Mouse (Mus musculus) adrenal gland, adult 18-20 months (tissue): ENCODE data around the gene Npas2. TPM values are rescaled to one million over a fixed set of nuclear protein-coding genes. Genes with fewer than 3 reads are reported as not detected.

Experiments used
- DNase-seq, 2 experiments: peaks; one replicate each; pipeline ENCODE4 v3.0.0; 2021 to 2022; ENCODE audit warnings: low spot score in 2 of 2
- total RNA-seq, 2 experiments: library from RNA; stranded (reverse); gene quantifications; 1 replicate in 1 of 2; 2 replicates in 1 of 2; pipeline ENCODE4 v1.2.3; 2021

Gene Npas2
- total RNA-seq, 2 experiments from 2014 or later: 6.1 to 11.9 TPM

DNA sequence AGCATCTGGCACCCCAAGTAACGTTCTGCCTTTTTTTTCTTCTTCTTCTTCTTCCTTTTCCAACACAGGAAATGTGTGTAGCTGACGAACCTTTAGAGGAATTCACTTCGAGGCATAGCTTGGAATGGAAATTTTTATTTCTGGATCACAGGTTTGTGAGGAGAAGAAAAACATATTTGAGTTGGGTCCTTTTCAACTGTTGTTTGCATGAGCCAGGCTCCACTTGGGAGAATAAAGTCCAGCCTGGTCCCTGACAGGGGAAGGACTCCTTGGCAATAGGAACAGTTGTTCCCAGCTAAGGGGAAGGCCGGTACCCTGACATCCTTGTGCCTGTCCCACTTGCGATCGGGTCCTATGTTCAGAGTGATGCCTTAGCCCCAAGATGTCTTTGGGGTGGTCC, 131.7 kb downstream of the Npas2 start:
- DNase-seq: no peak

DNA sequence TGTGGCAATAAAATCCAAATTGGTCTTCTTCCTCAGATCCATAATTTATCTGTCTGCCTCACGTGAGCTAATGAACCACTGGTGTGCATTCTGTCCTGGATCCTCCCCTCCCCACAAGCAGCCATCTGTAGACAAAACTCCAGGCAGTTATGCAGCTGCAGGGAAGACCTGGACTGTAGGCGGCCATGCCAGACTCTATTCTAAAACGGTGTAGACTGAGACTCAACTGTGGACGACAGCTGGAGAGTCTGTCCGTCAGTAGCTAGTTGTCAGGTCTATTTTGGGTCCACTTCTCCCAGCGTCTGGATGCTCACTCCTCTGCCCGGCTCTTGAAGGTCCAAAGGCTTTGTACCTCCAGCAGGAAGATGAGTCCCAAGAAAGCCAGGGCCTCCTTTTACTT, 134.0 kb downstream of the Npas2 start:
- DNase-seq: no peak

DNA sequence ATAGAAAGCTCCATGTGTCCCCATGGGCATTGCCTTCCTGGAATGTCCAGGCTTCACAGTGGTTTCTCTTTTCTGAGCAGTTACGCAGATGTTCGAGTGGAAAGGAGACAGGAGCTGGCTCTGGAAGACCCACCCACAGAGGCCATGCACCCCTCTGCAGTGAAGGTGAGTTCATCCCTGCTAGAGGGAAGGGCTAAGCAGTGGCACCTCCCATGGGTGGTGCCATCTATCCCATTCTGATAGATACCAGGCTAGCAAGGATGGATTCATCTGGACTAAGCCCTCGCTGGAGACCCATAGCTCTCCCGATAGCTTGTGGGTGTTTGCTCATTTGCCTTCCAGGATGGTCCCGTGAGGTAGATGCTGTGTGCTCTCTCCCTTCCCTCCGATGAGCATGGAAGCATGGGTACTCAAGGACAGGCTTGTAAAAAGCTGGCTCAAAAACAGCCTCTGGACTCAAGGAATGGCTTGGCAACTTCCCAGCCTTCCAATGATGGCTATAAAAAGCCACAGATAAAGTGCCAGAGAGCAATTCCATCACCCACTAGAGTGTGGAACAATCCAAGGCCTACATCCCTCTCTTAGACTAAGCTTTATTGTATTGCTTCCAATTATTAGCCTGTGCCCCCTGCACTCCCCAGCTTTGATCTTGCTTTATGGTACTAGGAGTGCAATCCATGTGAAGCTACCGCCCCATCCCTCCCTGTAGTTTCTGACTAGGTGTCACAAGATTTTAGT, 137.5 kb downstream of the Npas2 start:
- no peak for DNase-seq

DNA sequence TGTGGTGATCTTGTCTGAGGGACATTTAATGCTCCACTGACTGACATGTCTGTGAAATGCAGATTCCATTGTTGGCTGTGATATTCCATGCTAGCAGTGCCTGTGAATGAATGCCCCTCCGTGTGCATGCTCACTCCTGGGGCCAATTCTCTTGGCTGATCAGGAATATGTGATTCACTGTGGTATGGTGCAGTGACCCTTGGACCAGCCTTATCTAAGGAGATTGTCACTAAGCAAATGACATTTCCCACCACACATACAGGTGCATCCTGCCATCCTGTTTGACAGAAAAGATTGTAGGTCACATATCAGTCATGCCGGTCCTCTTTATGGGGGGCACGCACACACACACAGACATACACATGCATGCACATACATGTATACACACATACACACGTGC, 138.9 kb downstream of the Npas2 start:
- no peak for DNase-seq

DNA sequence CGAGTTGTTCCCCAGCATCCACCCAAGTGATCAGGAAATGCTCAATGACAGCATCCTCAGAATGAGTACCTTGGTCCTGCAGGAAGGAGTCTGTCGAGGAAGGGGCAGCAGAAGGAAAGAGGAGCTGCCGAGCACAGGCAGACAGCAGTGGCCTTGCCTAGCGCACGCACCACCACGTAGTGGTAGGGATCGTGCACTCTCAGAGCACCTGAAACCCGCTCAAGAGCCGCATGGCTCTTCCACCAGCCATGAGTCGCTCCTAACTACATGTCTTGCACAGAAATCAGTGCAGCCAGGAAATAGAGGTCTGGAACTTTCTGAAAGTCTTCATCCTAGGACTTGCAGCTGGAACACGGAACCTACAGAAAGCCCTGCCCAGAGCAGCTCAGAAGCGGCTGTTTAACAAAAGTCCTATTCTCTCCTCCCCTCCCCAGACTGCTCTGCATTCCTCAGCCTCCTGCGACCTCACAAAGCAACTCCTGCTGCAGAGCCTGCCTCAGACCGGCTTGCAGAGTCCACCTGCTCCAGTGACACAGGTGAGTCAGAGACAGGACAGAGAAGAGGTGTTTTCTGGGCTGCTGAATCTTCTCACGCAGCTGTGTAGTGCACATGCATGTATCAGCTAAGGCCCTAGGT, 142.1 kb downstream of the Npas2 start:
- no peak for DNase-seq

DNA sequence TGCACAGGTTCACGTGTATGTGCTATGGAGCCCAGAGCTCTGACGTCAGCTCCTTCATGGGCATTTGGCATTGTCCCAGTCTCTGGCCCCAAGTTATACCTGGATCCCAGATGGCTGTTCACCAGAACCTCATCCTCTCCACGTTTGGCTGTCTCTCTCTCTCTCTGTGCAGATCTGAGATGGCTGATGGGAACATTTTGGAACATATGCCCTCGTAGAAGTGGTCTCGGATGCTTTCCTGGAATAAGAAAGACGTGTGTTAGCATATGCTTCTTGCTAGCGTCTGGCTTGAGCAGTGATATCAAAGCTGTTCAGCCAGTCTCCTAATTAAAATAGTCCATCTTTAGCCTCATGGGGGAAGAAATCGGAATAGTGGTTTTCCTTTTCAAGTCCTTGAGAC, 143.3 kb downstream of the Npas2 start:
- no peak for DNase-seq

DNA sequence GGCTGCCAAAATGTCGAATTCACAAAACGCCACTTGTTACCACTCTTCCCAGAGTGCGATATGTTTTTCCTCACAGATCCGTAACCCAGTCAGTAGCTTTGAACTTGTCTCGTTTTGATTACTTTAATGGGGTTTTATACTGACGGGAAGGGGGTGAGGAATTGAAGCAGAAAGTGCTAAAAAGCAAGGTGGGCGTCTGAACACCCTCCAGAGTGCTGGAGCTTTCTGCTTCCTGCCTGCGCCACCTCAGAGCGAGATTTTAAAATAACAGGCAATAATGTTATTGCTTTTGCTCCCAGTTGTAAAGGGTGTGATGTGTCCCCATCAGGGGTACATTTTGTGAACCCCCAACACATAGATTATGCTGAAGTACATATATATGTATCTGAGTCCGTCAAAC, 145.3 kb downstream of the Npas2 start:
- no peak for DNase-seq

DNA sequence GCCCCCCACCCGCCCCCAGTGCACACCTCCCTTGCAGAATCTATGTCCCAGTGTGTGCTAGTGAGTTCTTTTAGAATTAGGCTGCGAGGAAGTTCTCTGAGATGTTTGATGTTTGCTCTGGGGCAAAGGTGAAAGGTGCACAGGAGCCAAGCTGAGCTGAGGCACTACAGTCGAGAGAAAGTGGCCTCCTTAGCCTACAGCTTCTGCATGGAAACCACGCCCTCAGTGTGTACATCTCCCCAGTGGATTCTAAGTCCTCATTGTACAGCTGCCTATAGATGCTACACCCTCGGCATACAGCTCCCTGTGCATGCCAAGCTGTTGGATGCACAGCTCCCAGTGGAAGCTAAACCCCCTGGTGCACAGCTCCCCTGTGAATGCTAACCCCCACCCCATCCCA, 145.9 kb downstream of the Npas2 start:
- DNase-seq: no peak

DNA sequence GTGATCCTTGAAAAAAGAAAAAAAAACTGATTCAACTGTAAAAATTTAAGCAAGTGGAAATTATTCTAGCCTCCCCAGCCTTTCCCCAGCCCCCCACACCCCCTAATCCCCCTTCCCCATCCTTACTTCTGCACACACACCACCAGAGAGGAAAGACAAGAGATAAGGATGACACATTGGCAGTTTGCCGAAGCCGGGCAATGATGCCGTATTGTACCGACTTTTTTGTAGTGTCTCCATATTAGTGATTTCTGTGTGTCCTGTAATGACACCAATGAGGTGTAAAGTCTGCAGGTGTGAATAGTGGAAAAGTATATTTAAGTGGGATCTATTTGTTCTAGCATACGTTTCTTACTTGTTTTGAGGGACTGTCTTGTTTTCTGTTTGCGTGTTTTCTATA, 146.6 kb downstream of the Npas2 start:
- DNase-seq: no peak

DNA sequence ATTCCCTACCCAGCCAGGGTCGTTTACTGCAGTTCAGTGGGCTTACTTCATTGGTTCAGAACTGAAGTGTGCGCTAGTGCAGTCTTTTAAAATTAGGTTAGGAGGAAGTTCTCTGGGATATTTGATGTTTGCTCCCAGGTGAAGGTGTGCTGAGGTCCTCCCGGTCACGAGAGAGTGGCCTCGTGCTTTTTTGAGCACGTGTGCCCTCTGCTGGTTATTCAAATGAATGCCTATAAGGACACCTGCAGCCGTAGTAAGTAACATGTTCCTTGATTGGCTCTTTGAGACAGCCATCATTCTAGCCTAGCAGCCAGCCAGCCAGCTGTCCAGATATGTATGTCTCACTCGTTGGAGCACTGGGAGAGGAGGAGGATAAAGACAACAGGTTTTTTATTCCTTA, 147.1 kb downstream of the Npas2 start:
- peak in 1 of 2 experiments; percentile 24 for DNase-seq

DNA sequence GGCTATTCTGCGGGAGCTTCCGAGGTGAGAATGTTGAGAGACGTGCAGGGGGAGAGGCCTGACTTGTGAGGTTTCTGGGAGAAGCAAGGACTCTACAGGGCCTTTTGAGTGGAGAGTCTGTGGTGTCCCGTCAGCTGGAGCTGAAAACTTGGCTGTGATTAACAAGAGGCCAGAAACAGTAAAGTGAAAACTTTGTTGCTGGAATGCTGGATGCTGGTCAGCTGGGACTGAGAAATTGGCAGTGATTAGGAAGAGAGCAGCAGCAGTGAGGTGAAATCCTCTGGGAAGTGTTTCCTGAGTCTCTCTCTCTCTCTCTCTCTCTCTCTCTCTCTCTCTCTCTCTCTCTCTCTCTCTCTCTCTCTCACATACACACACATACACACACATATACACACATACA, 148.3 kb downstream of the Npas2 start:
- no peak for DNase-seq

DNA sequence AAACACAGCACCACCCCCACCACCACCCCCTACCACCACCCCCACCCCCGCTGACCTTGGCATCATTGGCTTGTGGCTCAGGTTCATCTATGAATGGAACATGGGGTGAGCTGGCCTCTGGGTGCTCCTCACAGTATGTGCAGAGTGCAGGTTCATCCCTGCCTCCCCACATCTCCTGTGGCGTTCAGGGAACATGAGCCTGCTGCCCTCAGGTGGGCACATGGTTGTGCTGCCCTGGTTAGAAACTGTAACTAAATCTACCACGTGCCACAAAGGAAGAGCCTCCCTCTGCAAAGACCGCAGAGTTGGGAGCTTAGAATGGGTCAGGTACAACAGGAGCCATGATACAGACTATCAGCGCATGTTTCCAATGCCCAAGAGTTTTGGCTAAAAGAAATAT, 149.7 kb downstream of the Npas2 start:
- DNase-seq: no peak

DNA sequence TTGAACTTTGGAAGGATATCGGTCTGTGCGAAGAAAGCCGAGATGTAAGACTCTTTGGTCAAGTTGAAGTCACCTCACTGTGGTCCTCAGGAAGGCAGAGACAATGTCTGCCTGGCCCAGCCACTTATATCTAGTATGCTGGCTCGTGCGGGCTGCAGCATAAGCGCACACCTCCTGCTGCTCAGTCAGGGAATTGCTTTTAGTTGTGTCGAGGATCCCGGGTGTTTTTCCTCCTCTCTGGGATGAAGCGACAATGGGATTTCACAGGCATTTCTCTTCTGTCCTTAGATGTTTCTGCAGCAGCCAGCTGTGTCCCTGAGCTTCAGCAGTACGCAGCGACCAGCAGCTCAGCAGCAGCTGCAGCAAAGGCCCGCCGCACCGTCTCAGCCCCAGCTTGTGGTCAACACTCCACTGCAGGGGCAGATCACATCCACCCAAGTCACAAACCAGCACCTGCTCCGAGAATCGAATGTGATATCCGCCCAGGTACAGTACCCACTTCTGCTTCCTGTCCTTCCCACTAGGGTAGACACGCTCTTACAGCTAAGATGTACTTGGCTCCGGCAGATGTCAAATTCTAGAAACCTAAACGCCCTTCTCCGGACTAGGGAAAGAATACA, 151.6 kb downstream of the Npas2 start:
- no peak for DNase-seq

DNA sequence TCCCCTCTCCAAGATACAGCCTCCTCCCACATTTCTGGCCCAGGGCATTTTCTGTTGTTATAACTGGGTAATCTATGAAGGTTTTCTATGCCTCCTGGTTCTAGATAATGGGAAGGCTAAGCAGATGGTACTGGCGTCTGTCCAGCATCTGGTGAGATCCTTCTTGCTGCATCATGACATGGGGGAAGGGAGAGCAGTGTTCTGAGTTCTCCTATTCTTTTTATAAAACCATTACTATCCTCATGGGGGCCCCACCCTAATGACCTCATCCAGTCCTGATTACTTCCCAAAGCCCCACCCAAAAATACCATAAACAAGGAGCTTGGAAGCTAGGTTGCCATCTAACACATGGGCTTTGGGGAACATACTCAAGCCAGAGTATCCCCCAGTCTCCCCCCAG, 155.5 kb downstream of the Npas2 start:
- DNase-seq: no peak

DNA sequence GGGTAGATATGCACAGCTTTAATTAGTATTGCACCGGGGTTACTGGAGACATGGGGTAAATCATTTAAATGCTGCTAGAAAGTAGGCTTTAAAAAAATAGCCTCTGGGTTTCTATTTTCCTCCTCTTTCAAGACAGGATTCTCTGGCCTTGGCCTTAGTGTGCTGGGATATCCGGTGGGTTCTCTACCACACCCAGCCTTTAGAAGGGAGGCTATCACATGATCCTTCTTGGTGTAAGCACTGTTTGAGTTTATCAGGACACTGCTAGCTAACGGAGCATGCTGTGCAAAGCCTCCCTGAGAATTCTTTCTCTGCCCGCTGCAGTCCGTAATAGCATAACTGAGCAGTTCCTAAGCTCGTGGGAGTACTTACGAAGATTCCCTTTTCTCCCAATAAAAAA, 155.9 kb downstream of the Npas2 start:
- no peak for DNase-seq

DNA sequence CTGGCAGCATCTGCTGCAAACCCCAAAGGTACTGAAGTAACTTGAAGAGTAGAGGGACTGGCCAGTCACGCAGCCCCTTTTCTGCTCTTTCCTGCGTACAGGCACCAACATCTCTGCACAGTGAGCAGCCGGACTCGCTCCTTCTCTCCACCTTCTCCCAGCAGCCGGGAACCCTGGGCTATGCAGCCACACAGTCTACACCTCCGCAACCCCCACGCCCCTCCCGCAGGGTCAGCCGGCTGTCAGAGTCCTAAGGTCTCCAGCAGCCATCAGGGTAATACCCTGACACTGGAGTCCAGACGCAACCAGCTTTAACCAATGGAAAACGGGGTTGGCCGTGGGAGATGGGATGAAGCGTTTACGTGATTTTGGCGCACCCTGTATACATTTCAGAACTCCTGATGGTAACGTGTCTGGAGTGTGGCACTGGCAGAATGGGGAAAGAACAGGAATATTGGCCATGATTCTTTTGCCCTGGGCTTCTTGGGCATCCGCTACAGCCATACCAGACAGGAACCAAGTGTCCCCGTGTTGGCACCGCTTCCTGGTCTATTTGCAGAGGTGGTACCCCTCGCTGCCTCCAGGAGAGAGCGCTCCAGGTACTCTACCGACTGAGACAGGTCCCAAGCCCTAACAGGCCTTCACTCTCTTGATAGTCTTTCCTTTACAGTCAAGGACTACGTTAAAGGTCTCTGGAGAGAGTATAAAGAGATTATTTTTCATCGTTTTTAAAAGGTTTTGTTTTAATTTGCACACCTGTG, 168.4 kb downstream of the Npas2 start:
- DNase-seq: no peak

DNA sequence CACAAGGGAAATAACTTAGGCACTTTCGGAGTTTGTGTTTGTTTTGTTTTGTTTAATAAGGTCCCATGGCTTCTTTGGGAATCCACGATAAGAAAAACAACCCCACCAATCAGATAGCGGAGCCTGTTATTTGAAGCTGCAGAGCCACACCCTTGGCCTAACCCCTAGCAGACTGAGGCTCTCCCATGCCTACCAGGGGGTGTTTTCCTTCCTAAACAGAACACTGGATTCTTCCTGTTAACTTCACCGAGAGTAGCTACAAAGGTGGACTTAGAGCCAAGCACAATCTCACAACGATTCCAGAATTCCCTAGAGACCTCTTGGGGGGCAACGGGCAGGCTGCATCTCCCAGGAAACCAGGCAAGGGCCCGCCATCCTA, 169.0 kb downstream of the Npas2 start:
- no peak for DNase-seq

DNA sequence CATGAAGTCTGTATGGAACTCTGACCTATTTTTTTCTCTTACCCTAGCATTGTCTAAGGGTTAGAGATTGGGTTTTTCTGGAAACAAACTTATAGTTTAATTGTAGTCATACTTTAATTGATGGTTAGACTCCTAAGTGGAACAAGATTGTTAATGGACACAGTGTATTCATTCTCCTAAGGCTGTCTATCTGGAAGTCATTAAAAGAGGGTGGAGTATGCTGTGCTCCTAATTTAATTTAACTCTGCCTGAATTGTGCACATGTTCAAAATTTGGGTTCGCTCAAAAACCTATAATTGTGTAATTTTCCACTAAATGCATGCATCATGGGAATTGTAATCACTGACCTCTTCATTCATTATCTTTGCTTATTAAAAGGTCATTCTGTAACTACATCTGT, 172.0 kb downstream of the Npas2 start:
- DNase-seq: no peak

DNA sequence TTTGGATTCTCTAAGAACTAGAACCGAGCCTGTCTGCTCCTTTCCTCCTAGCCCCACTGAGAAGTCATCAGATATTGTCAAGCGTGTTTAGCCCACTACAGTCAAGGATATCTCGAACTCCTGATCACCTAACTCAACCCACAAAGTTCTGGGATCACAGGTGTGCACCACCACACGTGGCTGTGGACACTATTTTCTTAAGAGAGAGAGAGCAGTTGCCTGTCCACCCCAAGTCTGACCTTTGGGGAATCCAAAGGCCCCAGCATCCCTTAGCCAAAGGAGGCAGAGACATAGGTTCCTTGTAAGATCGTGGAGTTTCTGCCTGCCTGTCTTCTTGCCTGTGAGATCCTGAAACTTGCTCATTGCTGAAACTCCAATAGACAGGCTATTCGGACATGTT, 173.5 kb downstream of the Npas2 start:
- DNase-seq: peak in 1 of 2 experiments; percentile 19

DNA sequence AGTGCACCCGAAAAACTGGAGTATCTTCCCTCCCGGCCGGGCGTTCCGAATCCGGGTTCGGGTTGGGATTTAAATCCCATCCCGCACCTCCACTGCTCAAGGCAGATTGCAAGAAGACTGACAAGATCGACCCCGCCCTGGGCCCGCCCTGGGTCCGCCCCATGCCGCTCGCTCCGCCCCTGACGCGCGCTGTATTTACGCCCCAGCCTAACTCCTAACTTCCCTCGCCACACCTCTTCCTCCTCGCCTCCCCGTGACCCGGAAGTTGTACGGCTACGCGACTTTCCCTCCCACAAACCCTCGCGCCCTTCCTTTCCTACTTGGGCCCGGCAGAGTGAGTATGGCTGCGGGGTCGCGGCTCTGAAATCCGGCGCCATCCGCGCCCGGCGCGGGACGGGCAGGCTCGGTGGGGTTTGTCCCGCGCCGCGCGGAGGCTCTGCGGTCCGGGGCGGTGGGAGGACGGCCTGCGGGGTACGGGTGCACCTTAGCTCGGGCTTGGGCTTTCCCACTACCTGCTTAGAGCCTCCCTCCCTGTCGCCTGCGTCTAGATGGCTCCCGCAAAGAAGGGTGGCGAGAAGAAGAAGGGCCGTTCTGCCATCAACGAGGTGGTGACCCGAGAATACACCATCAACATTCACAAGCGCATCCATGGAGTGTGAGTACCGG, 174.2 kb downstream of the Npas2 start, which contains the start of gene Rpl31:
Gene Rpl31 (plus strand): TSS at position 242 of the 666 bp plus-strand sequence.
- peak; percentile 97 to 98 for DNase-seq

DNA sequence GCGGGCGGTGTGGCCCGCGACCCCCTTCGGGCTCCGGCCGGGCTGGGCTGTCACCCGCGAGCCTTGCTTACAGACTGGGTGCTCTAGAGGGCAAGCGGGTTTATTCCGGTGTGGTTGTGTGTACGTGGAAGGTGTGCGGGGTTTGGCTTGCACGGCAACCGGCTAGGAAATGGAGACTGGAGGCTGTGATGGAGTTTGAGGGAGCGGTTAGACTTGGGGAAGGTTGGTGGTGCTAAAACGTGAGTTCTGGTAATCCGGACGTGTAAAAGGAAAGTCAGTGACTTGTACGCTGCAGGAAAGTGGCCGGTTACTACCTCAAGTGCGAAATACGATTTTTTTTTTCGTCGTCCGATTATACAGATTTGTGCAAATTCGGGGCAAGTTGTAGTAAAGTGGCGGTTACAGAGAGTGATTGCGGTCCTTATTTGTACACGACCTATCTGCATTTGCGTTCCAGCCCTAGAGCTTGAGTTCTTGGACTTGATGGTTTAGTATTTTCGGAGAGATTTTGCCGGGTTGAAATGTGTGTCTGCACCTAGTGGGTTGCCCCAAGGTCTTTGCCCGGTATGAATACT, 174.8 kb downstream of the Npas2 start:
- peak in 1 of 2 experiments; percentile 43 for DNase-seq
